ENCODE assay signal across 37 mouse cellular contexts in the genomic region with DNA sequence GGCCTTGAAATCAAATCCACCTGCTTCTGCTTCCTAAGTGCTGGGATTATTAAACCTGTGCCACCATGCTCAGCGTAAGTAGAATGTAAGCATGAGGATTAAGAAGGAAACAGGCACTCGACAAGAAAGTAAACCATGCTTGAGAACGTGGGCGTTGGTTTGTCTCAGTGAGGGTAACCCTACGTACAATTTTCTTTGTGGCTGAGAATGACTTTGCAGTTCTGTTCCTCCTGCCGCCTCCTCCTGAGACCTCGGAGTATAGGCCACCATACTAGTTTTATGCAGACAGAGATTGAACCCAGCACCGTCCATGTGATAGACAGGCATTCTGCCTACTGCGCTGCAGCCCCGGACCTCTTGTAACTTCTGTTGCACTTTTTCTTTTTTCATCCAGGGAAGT. TPM values are rescaled to one million over a fixed set of nuclear protein-coding genes. Genes with fewer than 3 reads are reported as not detected.
DNase-seq lines count a peak whose midpoint lies in the region; ATAC-seq and TF ChIP-seq lines count a peak whose summit lies in the region.
"Had no signal": no experiment of that assay in that cellular context is flagged by ENCODE, and none has a peak within 500 bp of the region (broad histone marks: within the 10 kb centered on the region; RNA-seq: fewer than 3 reads in every experiment).

No protein-coding gene starts in this region.

- no peak; the same call in 1 of the 2 replicates for ATAC-seq in heart, embryonic 13.5 days (ENCODE audit: extremely low read depth, insufficient number of reproducible peaks, low FRiP score, low TSS enrichment)
- ATAC-seq in lung, postnatal 0 days: peak; percentile 17; the same call in 1 of the 2 replicates
- ATAC-seq in cerebellum, adult (ENCODE audit: insufficient number of reproducible peaks, low FRiP score, low TSS enrichment): no peak
- ATAC-seq: activated CD4-positive, CD25-positive, alpha-beta regulatory T cell, adult 4 months; CD4-positive, CD25-positive, alpha-beta regulatory T cell, adult 4 months; forebrain, embryonic 13.5 days; hindbrain, postnatal 0 days; intestine, embryonic 15.5 days had no signal

- TF ChIP-seq CTCF in lung, postnatal 0 days (IDR thresholded peaks at IDR 0.05): no peak

- intact Hi-C loops in heart, postnatal 14 days (cut with DNase I): no loop called here

- H3K4me1 ChIP-seq in heart, embryonic 13.5 days: peaks cover 6% of the 10 kb centered on the region; the same call in 1 of the 2 replicates
- no peaks in the 10 kb centered on the region for H3K4me1 ChIP-seq in lung, postnatal 0 days (ENCODE audit: insufficient read depth, low read depth, low read length)
- H3K4me1 ChIP-seq in ES-E14 (ENCODE audit: control insufficient read depth in 2 of 2, insufficient read depth in 2 of 2, low read length in 2 of 2, poor library complexity in 1 of 2): peaks cover 10 to 14% of the 10 kb centered on the region in 2 experiments
- H3K4me1 ChIP-seq: forebrain, embryonic 13.5 days; hindbrain, embryonic 12.5 days; intestine, embryonic 15.5 days; limb, embryonic 13.5 days had no signal

- no peaks in the 10 kb centered on the region; the same call in 1 of the 2 replicates for H3K9me3 ChIP-seq in heart, embryonic 13.5 days
- H3K9me3 ChIP-seq in lung, postnatal 0 days (ENCODE audit: low read length): no peaks in the 10 kb centered on the region
- H3K9me3 ChIP-seq in ES-E14 (ENCODE audit: control insufficient read depth, insufficient read depth, low read depth, low read length): no peaks in the 10 kb centered on the region
- H3K9me3 ChIP-seq: forebrain, embryonic 13.5 days; hindbrain, embryonic 12.5 days; intestine, embryonic 15.5 days; limb, embryonic 13.5 days had no signal

- H3K4me3 ChIP-seq in heart, embryonic 13.5 days: no peak overlapping the region
- H3K4me3 ChIP-seq in lung, postnatal 0 days (ENCODE audit: low read depth, low read length): no peak overlapping the region
- H3K4me3 ChIP-seq in ES-E14 (ENCODE audit: insufficient read depth in 1 of 2, low read depth in 1 of 2, low read length in 2 of 2, poor library complexity in 1 of 2, severe bottlenecking in 1 of 2): peak overlapping the region; percentile 10 to 28; a peak in 2 of 4 replicates
- H3K4me3 ChIP-seq: forebrain, embryonic 13.5 days; hindbrain, embryonic 12.5 days; intestine, embryonic 15.5 days; limb, embryonic 13.5 days had no signal

- H3K36me3 ChIP-seq in heart, embryonic 13.5 days: peaks cover 50% of the 10 kb centered on the region
- H3K36me3 ChIP-seq in lung, postnatal 0 days (ENCODE audit: insufficient read depth, low read length): 0 out of 2 replicates have a peak, but pooled peaks cover 4% of the 10 kb centered on the region
- peaks cover 2% of the 10 kb centered on the region; the same call in 1 of the 2 replicates for H3K36me3 ChIP-seq in ES-E14 (ENCODE audit: control insufficient read depth, insufficient read depth, low read length, poor library complexity, severe bottlenecking)

- TF ChIP-seq EP300 in lung, postnatal 0 days (IDR thresholded peaks at IDR 0.05): no peak

- 86% methylated on average over 10 of the region's 10 CpGs for WGBS in heart, embryonic 13.5 days
- WGBS in lung, postnatal 0 days: 67% methylated on average over 10 of the region's 10 CpGs

- no peaks in the 10 kb centered on the region for H3K27me3 ChIP-seq in heart, embryonic 13.5 days (replicated peaks)
- H3K27me3 ChIP-seq in lung, postnatal 0 days (replicated peaks; ENCODE audit: insufficient read depth, low read length): no peaks in the 10 kb centered on the region
- H3K27me3 ChIP-seq: forebrain, embryonic 13.5 days; hindbrain, embryonic 12.5 days; intestine, embryonic 15.5 days; limb, embryonic 13.5 days had no signal

- no peak overlapping the region for H3K27ac ChIP-seq in heart, embryonic 13.5 days (replicated peaks)
- no peak overlapping the region for H3K27ac ChIP-seq in lung, postnatal 0 days (ENCODE audit: low read length)
- H3K27ac ChIP-seq in ES-E14 (ENCODE audit: insufficient read depth, low read depth, low read length, poor library complexity, severe bottlenecking): peak overlapping the region; percentile 53; the same call in 1 of the 2 replicates
- H3K27ac ChIP-seq: forebrain, embryonic 13.5 days; hindbrain, embryonic 12.5 days; hindbrain, postnatal 0 days; intestine, embryonic 15.5 days; limb, embryonic 13.5 days had no signal

- in situ Hi-C loops in ES-E14 (cut with MboI; ENCODE audit: low sequenced_read_pairs in 2 of 2, unreplicated experiment in 2 of 2): no loop called here

- peak overlapping the region; percentile 20; the same call in 1 of the 2 replicates for H3K4me2 ChIP-seq in heart, embryonic 13.5 days
- no peak overlapping the region for H3K4me2 ChIP-seq in lung, postnatal 0 days (replicated peaks; ENCODE audit: low read depth, low read length)
- H3K4me2 ChIP-seq: forebrain, embryonic 13.5 days; hindbrain, embryonic 12.5 days; intestine, embryonic 15.5 days; limb, embryonic 13.5 days had no signal

- DNase-seq in heart, postnatal 14 days: no peak
- DNase-seq in lung, postnatal 0 days (ENCODE audit: low spot score): peak; percentile 39
- no peak for DNase-seq in lung, postnatal 4 days
- DNase-seq in ES-E14 (ENCODE audit: low read depth, low spot score): no peak
- no peak for DNase-seq in Muller cell, postnatal 12 days (ENCODE audit: inconsistent ontology term)
- DNase-seq: adrenal gland, adult 8-10 months; cerebellum, adult 8-10 months; cerebellum, postnatal 25 days; gastrocnemius, postnatal 10 days; kidney, adult 2 months; kidney, postnatal 36 days; midbrain, embryonic 14.5 days; thymus, adult 2 months; thymus, postnatal 36 days had no signal

- H3K9ac ChIP-seq in heart, embryonic 13.5 days: no peak overlapping the region
- H3K9ac ChIP-seq in lung, postnatal 0 days (replicated peaks; ENCODE audit: low read depth): no peak overlapping the region
- H3K9ac ChIP-seq in ES-E14 (ENCODE audit: insufficient read depth, low read depth, low read length, poor library complexity, severe bottlenecking): peak overlapping the region; percentile 11; the same call in 1 of the 2 replicates
- H3K9ac ChIP-seq: forebrain, embryonic 13.5 days; hindbrain, embryonic 12.5 days; intestine, embryonic 15.5 days; limb, embryonic 13.5 days had no signal

TF ChIP-seq in ES-E14, 5 proteins besides CTCF, POLR2A, EP300 and RAD21:
- no peak for TF ChIP-seq ZNF384 (IDR thresholded peaks at IDR 0.05; ENCODE audit: low read depth, low read length)
- 0 out of 2 replicates have a peak, but pooled peaks have one; percentile 14 for TF ChIP-seq MAFK (IDR thresholded peaks at IDR 0.05; ENCODE audit: insufficient read depth, low read depth, low read length)
- no peak for TF ChIP-seq HCFC1 (IDR thresholded peaks at IDR 0.05; ENCODE audit: borderline replicate concordance, insufficient read depth, low read length)

RNA-seq across cellular contexts. Expression of a gene that starts 10.7 kb away (rescaled TPM):
- polyA plus RNA-seq in heart, embryonic 13.5 days (2015; fragmentation: Nextera tagmentation; extraction: Ambion mirVana): 21.2 and 24.5 TPM in 2 replicates
- 1 to 10 TPM; 5.2 to 5.4 TPM for total RNA-seq in heart, postnatal 14 days (2021)
- polyA plus RNA-seq in lung, postnatal 0 days (2015; fragmentation: Nextera tagmentation; extraction: Ambion mirVana): 12.4 and 17.2 TPM in 2 replicates
- 18.1 and 22.2 TPM in 2 replicates for total RNA-seq in ES-E14 (2012; rRNA removed)

RNA-seq across cellular contexts. Expression of a gene that starts 16.8 kb away (rescaled TPM):
- polyA plus RNA-seq in heart, embryonic 13.5 days (2015; fragmentation: Nextera tagmentation; extraction: Ambion mirVana): not detected in 2 replicates
- total RNA-seq in heart, postnatal 14 days (2021): not detected
- not detected in 2 replicates for polyA plus RNA-seq in lung, postnatal 0 days (2015; fragmentation: Nextera tagmentation; extraction: Ambion mirVana)
- not detected in 2 replicates for total RNA-seq in ES-E14 (2012; rRNA removed)
- total RNA-seq: adrenal gland, adult 8-10 months; adrenal gland, postnatal 4 days; gastrocnemius, postnatal 10 days; heart, postnatal 25 days; hindbrain, postnatal 0 days; layer of hippocampus, adult 8-10 months; layer of hippocampus, postnatal 25 days; left cerebral cortex, adult 8-10 months; left cerebral cortex, postnatal 36 days; MEL; monocyte, adult 5-6 weeks had no signal
- polyA plus RNA-seq: activated CD4-positive, CD25-positive, alpha-beta regulatory T cell, adult 4 months; CD4-positive, CD25-positive, alpha-beta regulatory T cell, adult 4 months; embryonic facial prominence, embryonic 11.5 days; forebrain, embryonic 13.5 days; gonadal fat pad, adult 2 months; heart, embryonic 14.5 days; hindbrain, embryonic 12.5 days; hindbrain, postnatal 0 days; intestine, embryonic 15.5 days; kidney, adult 2 months; kidney, embryonic 16.5 days; limb, embryonic 13.5 days; liver, embryonic 16.5 days; midbrain, embryonic 14.5 days; neural tube, embryonic 14.5 days; thymus, adult 2 months had no signal

Comparison
In these comparisons a context has a peak if more than half of its experiments do, and no peak if none do; other contexts are left out.
1. H3K4me3 ChIP-seq: peak in ES-E14 (2 of 2); none in heart, embryonic 13.5 days (single experiment) and lung, postnatal 0 days (single experiment).